Mouse (Mus musculus) testis, adult 2 months (tissue): ENCODE data around the gene Dnajc1.

Experiments
- CTCF ChIP-seq: fragments of 200-500 bp; IDR thresholded peaks from 2 replicates; pipeline ENCODE4 v1.5.1; 2012; ENCODE audit warnings: low read depth, mild to moderate bottlenecking, inconsistent platforms, low read length, moderate library complexity; ENCODE audit not compliant: control insufficient read depth, insufficient read depth, insufficient replicate concordance
- POLR2A ChIP-seq: fragments of 200-500 bp; IDR thresholded peaks from 2 replicates; pipeline ENCODE4 v1.6.1; 2012; ENCODE audit warnings: low read depth, mild to moderate bottlenecking, inconsistent platforms, low read length, moderate library complexity; ENCODE audit not compliant: control insufficient read depth

DNA sequence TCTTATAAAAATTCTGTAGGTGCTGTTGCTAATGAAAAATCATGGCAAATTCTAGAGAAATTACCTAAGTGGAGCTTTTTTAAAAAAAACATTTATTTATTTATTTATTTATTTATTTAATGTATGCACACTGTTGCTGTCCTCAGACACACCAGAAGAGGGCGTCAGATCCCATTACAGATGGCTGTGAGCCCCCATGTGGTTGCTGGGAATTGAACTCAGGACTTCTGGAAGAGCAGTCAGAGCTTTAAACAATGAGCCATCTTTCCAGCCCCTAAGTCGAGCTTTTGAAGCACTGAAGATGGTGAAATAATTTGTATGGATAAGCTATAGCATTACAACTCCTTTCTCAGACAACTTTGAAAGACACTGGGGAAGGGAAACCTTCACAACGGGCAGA lies 128.1 kb downstream of the Dnajc1 start:
- no peak for TF ChIP-seq POLR2A
- no peak for TF ChIP-seq CTCF
